ENCODE assay signal across 14 mouse cellular contexts in the genomic region with DNA sequence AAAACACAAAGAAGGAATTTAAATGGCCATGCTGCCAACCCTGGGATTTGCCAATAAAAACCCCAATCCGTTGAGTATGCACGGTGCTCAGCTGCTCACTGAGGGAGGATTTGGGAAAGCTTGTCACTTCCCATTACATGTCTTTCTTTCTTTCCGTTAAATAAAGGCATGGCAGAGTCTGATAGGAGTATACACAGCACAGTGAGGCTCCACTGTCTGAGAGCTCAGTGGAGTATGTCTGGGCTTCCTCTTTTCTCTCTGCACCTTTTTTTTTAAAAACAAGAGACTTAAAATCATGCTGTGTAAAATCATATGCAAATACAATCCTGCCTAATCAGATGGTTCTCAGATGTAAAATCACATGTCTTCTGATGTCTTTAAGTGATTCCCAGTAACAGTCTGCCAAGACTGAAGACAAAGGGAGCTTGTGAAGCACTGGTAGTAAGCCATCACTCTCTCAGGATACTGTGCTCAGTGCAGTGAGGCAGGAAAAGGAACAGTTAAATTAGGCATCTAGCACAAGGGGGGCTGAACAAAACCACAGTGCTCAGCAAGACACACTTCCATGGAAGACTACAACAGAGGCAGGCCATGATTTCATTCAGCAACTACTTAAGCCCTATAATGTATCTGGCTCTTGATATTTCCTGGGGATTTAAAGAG. TPM values are rescaled to one million over a fixed set of nuclear protein-coding genes. Genes with fewer than 3 reads are reported as not detected.
DNase-seq lines count a peak whose midpoint lies in the region; ATAC-seq and TF ChIP-seq lines count a peak whose summit lies in the region.
"Had no signal": no experiment of that assay in that cellular context is flagged by ENCODE, and none has a peak within 500 bp of the region (broad histone marks: within the 10 kb centered on the region; RNA-seq: fewer than 3 reads in every experiment).

No protein-coding gene starts in this region.

- H3K27me3 ChIP-seq in hindbrain, embryonic 16.5 days (replicated peaks; ENCODE audit: control insufficient read depth, insufficient read depth, low read length), result no peaks in the 10 kb centered on the region
- H3K27me3 ChIP-seq: heart, embryonic 12.5 days; limb, embryonic 15.5 days had no signal

- no peak overlapping the region; the same call in 1 of the 2 replicates for H3K4me2 ChIP-seq in hindbrain, embryonic 16.5 days (ENCODE audit: low read length)
- H3K4me2 ChIP-seq: heart, embryonic 12.5 days; limb, embryonic 15.5 days had no signal

- H3K4me3 ChIP-seq in hindbrain, embryonic 16.5 days (ENCODE audit: low read length), result no peak overlapping the region
- H3K4me3 ChIP-seq: heart, embryonic 12.5 days; limb, embryonic 15.5 days had no signal

- TF ChIP-seq CTCF in brain, embryonic 14.5 days (IDR thresholded peaks at IDR 0.05; ENCODE audit: borderline replicate concordance, extremely low read depth, insufficient read depth, insufficient read length), result no peak

- WGBS in hindbrain, embryonic 16.5 days, result 30% methylated on average over 3 of the region's 3 CpGs

- peak overlapping the region; percentile 57 for H3K27ac ChIP-seq in hindbrain, embryonic 16.5 days (ENCODE audit: low read depth, low read length)
- H3K27ac ChIP-seq: limb, embryonic 15.5 days had no signal

- H3K9me3 ChIP-seq in hindbrain, embryonic 16.5 days (ENCODE audit: control insufficient read depth, low read length), result no peaks in the 10 kb centered on the region
- H3K9me3 ChIP-seq: heart, embryonic 12.5 days; limb, embryonic 15.5 days had no signal

- TF ChIP-seq POLR2A in brain, embryonic 14.5 days (IDR thresholded peaks at IDR 0.05; ENCODE audit: borderline replicate concordance, extremely low read depth, insufficient read depth, insufficient read length, poor library complexity, severe bottlenecking), result no peak

- peaks cover 7% of the 10 kb centered on the region for H3K4me1 ChIP-seq in hindbrain, embryonic 16.5 days (ENCODE audit: control insufficient read depth, insufficient read depth, low read depth, low read length)
- H3K4me1 ChIP-seq: heart, embryonic 12.5 days; limb, embryonic 15.5 days had no signal

- peak; percentile 78 for ATAC-seq in frontal cortex, adult (ENCODE audit: low TSS enrichment)
- ATAC-seq in hindbrain, embryonic 16.5 days, result peak; percentile 88
- ATAC-seq in neutrophil, adult 5-6 weeks (ENCODE audit: extremely low read depth, insufficient number of reproducible peaks, low FRiP score, poor library complexity, severe bottlenecking), result peak; percentile 87
- no peak for ATAC-seq in monocyte, adult 5-6 weeks (replicated peaks; ENCODE audit: insufficient number of reproducible peaks, low FRiP score, low TSS enrichment, poor library complexity, severe bottlenecking)

- no peak overlapping the region for H3K9ac ChIP-seq in hindbrain, embryonic 16.5 days (ENCODE audit: low read depth, low read length)
- H3K9ac ChIP-seq: heart, embryonic 12.5 days; limb, embryonic 15.5 days had no signal

- DNase-seq in frontal cortex, postnatal 10 days (ENCODE audit: low spot score in 2 of 2), result no peak
- DNase-seq in brain, embryonic 14.5 days (ENCODE audit: low read depth), result peak; percentile 91
- DNase-seq in urinary bladder, postnatal 4 days (ENCODE audit: low spot score in 2 of 2), result no peak
- no peak for DNase-seq in kidney, adult 9 months
- DNase-seq: embryo, embryonic 11 days; kidney, adult 18-20 months; layer of hippocampus, postnatal 36 days; lung, postnatal 14 days had no signal

- peaks cover 16% of the 10 kb centered on the region for H3K36me3 ChIP-seq in hindbrain, embryonic 16.5 days (ENCODE audit: control insufficient read depth, insufficient read depth, low read length)

RNA-seq across cellular contexts. Expression of gene Insig2, which starts 17.5 kb away (rescaled TPM):
- 37.0 and 38.2 TPM in 2 replicates for polyA plus RNA-seq in brain, embryonic 14.5 days (2012; rRNA removed)
- polyA plus RNA-seq in hindbrain, embryonic 16.5 days (2015; fragmentation: Nextera tagmentation; extraction: Ambion mirVana), result 39.8 and 46.8 TPM in 2 replicates
- 16.1 and 22.2 TPM in 2 replicates for total RNA-seq in neutrophil, adult 5-6 weeks (2017)
- total RNA-seq in monocyte, adult 5-6 weeks (2017), result 12.7 to 32.8 TPM (median 15.4 TPM) in 3 replicates
